Mouse (Mus musculus): ENCODE results near the gene Fam43b. TPM values are rescaled to one million over a fixed set of nuclear protein-coding genes. Genes with fewer than 3 reads are reported as not detected.

Gene Fam43b
- polyA plus RNA-seq, 1 experiment, result 19.2 TPM

GRCm38 (mm10) chr4:138396711-138397110, 383 bp upstream of the Fam43b start:
- Histone ChIP-seq H3K4me3 (ENCODE audit: insufficient read depth, low read length) (peak overlapping the region; percentile 93), H3K27ac (ENCODE audit: insufficient read depth, low read length) (peak overlapping the region; percentile 16; the same call in 1 of the 2 replicates), H3K4me1 (ENCODE audit: control insufficient read depth, insufficient read depth, low read length) (peaks cover 4% of the 10 kb centered on the region)
- TF ChIP-seq CTCF (IDR thresholded peaks at IDR 0.05; ENCODE audit: extremely low read depth, insufficient read depth, low read length), result no peak
- no peak for TF ChIP-seq POLR2A (IDR thresholded peaks at IDR 0.05; ENCODE audit: extremely low read depth, insufficient read depth, low read length)

GRCm38 (mm10) chr4:138395087-138395970, 999 bp downstream of the Fam43b start:
- H3K4me1 ChIP-seq (ENCODE audit: control insufficient read depth, insufficient read depth, low read length), result peaks cover 6% of the 10 kb centered on the region
- H3K27ac ChIP-seq (ENCODE audit: insufficient read depth, low read length), result peak overlapping the region; percentile 82
- TF ChIP-seq CTCF (IDR thresholded peaks at IDR 0.05; ENCODE audit: extremely low read depth, insufficient read depth, low read length) (no peak), POLR2A (IDR thresholded peaks at IDR 0.05; ENCODE audit: extremely low read depth, insufficient read depth, low read length) (no peak)
- H3K4me3 ChIP-seq (ENCODE audit: insufficient read depth, low read length), result peak overlapping the region; percentile 93

GRCm38 (mm10) chr4:138393703-138394102, 2.6 kb downstream of the Fam43b start:
- TF ChIP-seq POLR2A (IDR thresholded peaks at IDR 0.05; ENCODE audit: extremely low read depth, insufficient read depth, low read length) (peak; percentile 45; the same call in 1 of the 2 replicates), CTCF (IDR thresholded peaks at IDR 0.05; ENCODE audit: extremely low read depth, insufficient read depth, low read length) (no peak)
- Histone ChIP-seq H3K27ac (ENCODE audit: insufficient read depth, low read length) (no peak overlapping the region), H3K4me3 (ENCODE audit: insufficient read depth, low read length) (peak overlapping the region; percentile 93), H3K4me1 (ENCODE audit: control insufficient read depth, insufficient read depth, low read length) (peaks cover 6% of the 10 kb centered on the region)

GRCm38 (mm10) chr4:138383789-138384188, 12.5 kb downstream of the Fam43b start:
- TF ChIP-seq CTCF (IDR thresholded peaks at IDR 0.05; ENCODE audit: extremely low read depth, insufficient read depth, low read length), result no peak
- TF ChIP-seq POLR2A (IDR thresholded peaks at IDR 0.05; ENCODE audit: extremely low read depth, insufficient read depth, low read length), result no peak
- Histone ChIP-seq H3K4me1 (ENCODE audit: control insufficient read depth, insufficient read depth, low read length) (peaks cover 5% of the 10 kb centered on the region; the same call in 1 of the 2 replicates), H3K4me3 (ENCODE audit: insufficient read depth, low read length) (no peak overlapping the region), H3K27ac (ENCODE audit: insufficient read depth, low read length) (no peak overlapping the region)

- TF ChIP-seq CTCF (IDR thresholded peaks at IDR 0.05; ENCODE audit: extremely low read depth, insufficient read depth, low read length) (0 out of 2 replicates have a peak, but pooled peaks have one; percentile 20), POLR2A (IDR thresholded peaks at IDR 0.05; ENCODE audit: extremely low read depth, insufficient read depth, low read length) (no peak)
- H3K4me1 ChIP-seq (ENCODE audit: control insufficient read depth, insufficient read depth, low read length), result peaks cover 5% of the 10 kb centered on the region; the same call in 1 of the 2 replicates
- no peak overlapping the region for H3K27ac ChIP-seq (ENCODE audit: insufficient read depth, low read length)
- H3K4me3 ChIP-seq (ENCODE audit: insufficient read depth, low read length), result no peak overlapping the region
Measured at GRCm38 (mm10) chr4:138382462-138382861, 13.9 kb downstream of the Fam43b start.

- Histone ChIP-seq H3K4me3 (ENCODE audit: insufficient read depth, low read length) (no peak overlapping the region), H3K4me1 (ENCODE audit: control insufficient read depth, insufficient read depth, low read length) (peaks cover 5% of the 10 kb centered on the region; the same call in 1 of the 2 replicates), H3K27ac (ENCODE audit: insufficient read depth, low read length) (no peak overlapping the region)
- TF ChIP-seq CTCF (IDR thresholded peaks at IDR 0.05; ENCODE audit: extremely low read depth, insufficient read depth, low read length) (no peak), POLR2A (IDR thresholded peaks at IDR 0.05; ENCODE audit: extremely low read depth, insufficient read depth, low read length) (no peak)
Measured at GRCm38 (mm10) chr4:138380132-138380689, 16.1 kb downstream of the Fam43b start.

- Histone ChIP-seq H3K27ac (ENCODE audit: insufficient read depth, low read length) (no peak overlapping the region), H3K4me3 (ENCODE audit: insufficient read depth, low read length) (no peak overlapping the region), H3K4me1 (ENCODE audit: control insufficient read depth, insufficient read depth, low read length) (peaks cover 5% of the 10 kb centered on the region; the same call in 1 of the 2 replicates)
- TF ChIP-seq POLR2A (IDR thresholded peaks at IDR 0.05; ENCODE audit: extremely low read depth, insufficient read depth, low read length) (no peak), CTCF (IDR thresholded peaks at IDR 0.05; ENCODE audit: extremely low read depth, insufficient read depth, low read length) (peak; percentile 71)
Measured at GRCm38 (mm10) chr4:138379091-138379840, 17.1 kb downstream of the Fam43b start.

GRCm38 (mm10) chr4:138377526-138377925, 18.8 kb downstream of the Fam43b start:
- Histone ChIP-seq H3K4me1 (ENCODE audit: control insufficient read depth, insufficient read depth, low read length) (peaks cover 5% of the 10 kb centered on the region; the same call in 1 of the 2 replicates), H3K4me3 (ENCODE audit: insufficient read depth, low read length) (no peak overlapping the region), H3K27ac (ENCODE audit: insufficient read depth, low read length) (no peak overlapping the region)
- TF ChIP-seq CTCF (IDR thresholded peaks at IDR 0.05; ENCODE audit: extremely low read depth, insufficient read depth, low read length) (no peak), POLR2A (IDR thresholded peaks at IDR 0.05; ENCODE audit: extremely low read depth, insufficient read depth, low read length) (no peak)

- Histone ChIP-seq H3K4me3 (ENCODE audit: insufficient read depth, low read length) (no peak overlapping the region), H3K4me1 (ENCODE audit: control insufficient read depth, insufficient read depth, low read length) (peaks cover 1% of the 10 kb centered on the region; the same call in 1 of the 2 replicates), H3K27ac (ENCODE audit: insufficient read depth, low read length) (no peak overlapping the region)
- no peak for TF ChIP-seq CTCF (IDR thresholded peaks at IDR 0.05; ENCODE audit: extremely low read depth, insufficient read depth, low read length)
- TF ChIP-seq POLR2A (IDR thresholded peaks at IDR 0.05; ENCODE audit: extremely low read depth, insufficient read depth, low read length), result no peak
Measured at GRCm38 (mm10) chr4:138375117-138375516, 21.2 kb downstream of the Fam43b start.

Data from cortical plate, adult 2 months (tissue).